Mouse (Mus musculus) right cerebral cortex, postnatal 36 days (tissue): ENCODE measurements around the gene Tmem189.
"Not testable (repeated sequence)": the region's sequence is repeated elsewhere in the genome, so short reads cannot be mapped to it uniquely, and the experiment has no call there.

Experiments used
- DNase-seq, 2 experiments: peaks; one replicate each; pipeline ENCODE4 v3.0.0; 2022; ENCODE audit warnings: low spot score in 2 of 2, mixed read lengths in 1 of 2

Gene Tmem189

DNA sequence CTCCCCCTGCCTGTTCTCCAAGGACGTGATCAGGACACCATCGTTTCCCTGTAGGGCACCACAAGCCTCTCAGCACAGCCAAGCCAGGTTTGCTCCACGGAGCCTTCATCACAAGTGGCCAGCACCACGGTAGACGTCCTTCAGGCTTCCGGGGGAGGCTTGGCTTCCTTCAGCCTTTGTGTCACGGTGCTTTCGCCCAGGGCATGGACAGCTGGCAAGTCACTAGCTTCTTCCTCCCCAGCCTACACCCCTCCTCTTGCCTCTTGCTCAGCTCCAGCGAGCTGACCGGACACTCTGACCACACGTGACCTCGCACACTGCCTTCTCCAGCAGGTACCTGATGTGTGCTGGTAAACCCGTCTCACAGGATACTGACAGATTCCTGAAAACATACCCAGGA, 67.3 kb downstream of the Tmem189 start:
- no peak for DNase-seq

GRCm38 (mm10) chr2:167621255-167622087, 68.2 kb downstream of the Tmem189 start:
- no peak for DNase-seq

DNA sequence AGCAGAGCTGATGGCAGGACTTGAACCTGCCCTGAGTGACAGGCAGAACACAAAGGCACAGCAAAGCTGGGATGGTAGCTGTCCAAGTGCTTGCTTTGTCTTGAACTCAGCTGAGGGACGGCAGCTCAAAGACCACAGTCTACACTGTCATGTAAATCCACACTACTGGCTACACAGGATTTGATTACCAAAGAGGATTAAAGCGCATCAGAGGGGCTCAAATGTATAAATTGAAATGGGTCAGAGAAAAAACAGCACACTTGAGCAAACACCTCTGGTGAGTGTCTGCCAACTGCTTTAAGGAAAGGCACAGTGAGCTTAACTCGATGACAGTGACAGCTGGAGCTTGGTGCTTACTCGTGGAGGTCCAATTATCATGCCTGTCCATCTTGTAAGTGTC, 72.2 kb downstream of the Tmem189 start:
- no peak for DNase-seq

DNA sequence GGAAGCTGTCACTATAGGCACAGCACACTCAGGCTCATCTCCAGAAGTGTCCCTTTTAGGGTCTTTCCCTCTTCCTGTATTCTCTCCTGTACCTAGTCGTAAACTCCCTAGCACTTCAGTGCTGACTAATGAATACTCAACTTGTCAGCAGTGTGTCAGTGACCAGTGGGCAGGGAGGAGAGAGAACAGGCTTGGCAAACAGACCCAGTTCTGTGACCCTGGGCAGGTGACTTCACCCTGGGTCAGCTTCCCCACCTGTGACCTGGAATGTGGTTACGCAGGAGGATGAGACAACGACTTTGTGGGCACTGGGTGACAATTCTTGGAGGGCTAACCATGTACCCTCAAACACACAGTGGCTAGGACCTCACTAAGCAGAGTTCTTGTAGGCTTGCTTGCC, 72.6 kb downstream of the Tmem189 start:
- DNase-seq: no peak

DNA sequence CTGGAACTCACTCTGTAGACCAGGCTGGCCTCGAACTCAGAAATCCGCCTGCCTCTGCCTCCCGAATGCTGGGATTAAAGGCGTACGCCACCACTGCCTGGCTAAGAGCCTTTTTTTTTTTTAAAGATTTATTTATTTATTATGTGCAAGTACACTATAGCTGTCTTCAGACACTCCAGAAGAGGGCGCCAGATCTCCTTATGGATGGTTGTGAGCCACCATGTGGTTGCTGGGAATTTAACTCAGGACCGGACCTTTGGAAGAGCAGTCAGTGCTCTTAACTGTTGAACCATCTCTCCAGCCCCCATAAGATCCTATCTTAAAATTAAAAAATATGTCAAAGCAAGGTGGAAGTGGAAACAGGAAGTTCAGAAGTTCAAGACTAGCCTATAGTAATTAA, 76.3 kb downstream of the Tmem189 start:
- DNase-seq: not testable (repeated sequence)

DNA sequence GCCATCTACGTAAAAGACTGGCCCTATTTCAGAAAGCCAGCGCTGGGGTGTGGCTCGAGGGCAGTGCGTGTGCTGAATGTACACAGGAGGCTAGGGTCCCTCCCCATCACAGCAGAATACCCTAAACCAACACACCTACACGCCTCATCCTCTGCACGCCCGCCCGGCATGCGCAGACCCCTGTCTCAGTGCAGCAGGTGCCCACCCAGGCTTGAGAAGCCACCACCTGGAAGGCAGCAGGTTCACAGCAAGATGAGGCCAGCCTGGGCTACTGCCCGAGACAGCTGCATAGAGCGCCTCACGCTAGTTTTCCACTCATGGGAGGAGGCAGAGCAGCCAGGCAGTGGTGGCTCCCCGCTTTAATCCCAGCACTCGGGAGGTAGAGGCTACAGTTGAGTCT, 77.5 kb downstream of the Tmem189 start:
- DNase-seq: no peak

DNA sequence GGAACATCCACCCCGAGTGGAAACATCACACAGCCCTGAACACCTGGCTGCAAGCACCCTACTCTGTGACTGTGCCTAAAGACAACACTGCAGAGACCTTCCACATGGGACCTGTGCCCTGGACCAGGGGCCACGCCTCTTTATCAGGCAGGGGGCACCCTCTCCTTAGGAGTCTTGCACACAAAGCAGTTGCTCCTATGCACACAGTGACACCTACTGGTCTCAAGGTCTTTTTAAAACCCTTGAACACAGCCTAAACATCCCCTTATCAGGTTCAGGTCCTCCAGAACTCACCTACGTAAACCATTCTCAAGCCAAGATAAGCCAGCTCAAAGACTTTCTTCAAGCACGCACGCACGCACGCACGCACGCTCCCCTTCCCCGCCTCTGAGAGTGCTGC, 78.3 kb downstream of the Tmem189 start:
- no peak for DNase-seq

GRCm38 (mm10) chr2:167606745-167607123, 82.9 kb downstream of the Tmem189 start:
- DNase-seq: no peak

GRCm38 (mm10) chr2:167605817-167606744, 83.5 kb downstream of the Tmem189 start:
- no peak for DNase-seq

GRCm38 (mm10) chr2:167605178-167605794, 84.3 kb downstream of the Tmem189 start:
- DNase-seq: peak; percentile 73 to 79

- no peak for DNase-seq
These were observed 86.6 kb downstream of the Tmem189 start for GRCm38 (mm10) chr2:167602978-167603377.

DNA sequence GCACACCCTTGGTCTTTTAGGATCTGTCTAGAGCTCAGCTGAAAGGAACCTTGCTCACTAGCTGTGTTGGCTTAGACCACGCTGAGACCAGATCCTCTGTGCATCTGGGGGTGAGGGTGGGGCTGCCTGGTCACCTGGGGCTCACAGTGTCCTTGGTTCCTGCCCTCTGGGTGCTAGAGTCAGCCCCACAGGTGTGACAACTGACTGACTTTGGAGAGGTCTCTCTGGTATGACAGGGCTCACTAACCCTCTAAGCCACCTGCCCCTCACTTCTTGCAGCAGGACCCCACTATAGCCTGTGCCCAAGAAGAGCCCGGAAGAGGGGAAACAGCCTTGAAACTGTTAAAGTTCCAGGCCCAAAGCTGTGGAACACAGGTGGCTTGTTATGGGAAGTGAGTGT, 87.3 kb downstream of the Tmem189 start:
- no peak for DNase-seq

- DNase-seq: no peak
These were observed 89.1 kb downstream of the Tmem189 start for GRCm38 (mm10) chr2:167600481-167600995.

GRCm38 (mm10) chr2:167599917-167600316, 89.7 kb downstream of the Tmem189 start:
- DNase-seq: no peak

GRCm38 (mm10) chr2:167599195-167599594, 90.4 kb downstream of the Tmem189 start:
- no peak for DNase-seq

DNA sequence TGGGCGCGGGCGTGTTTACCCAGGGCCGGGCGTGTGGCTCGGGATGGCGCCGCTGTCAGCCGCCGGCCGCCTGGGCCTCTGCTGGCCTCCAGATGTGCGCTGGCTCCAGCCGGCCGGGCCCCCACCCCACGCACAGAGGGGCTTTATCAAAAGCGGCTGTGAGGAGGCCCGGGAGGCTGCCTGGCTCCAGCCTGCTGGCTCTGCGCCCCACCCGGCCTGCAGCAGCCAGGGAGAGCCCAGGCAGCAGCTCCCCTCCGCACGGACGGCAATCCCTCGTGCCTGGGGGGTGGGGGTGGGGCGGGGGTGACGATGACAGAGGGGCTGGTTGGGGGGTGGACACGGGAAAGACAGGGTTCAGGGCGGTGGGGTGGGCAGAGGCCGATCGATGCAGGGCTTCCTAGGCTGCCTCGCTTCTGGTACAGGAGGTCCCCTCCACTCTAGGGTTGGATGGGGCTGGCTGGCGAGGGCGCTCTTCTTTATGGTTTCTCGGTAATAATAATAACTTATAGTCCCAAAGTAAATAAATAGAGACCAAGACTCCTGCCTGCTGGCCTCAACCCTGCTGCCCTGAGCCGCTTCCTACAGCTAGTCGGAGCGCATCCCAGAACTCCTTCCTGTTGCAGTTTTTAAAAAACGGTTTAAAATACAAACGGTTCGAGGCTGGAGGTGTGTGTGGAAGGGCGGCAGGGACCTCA, 92.0 kb downstream of the Tmem189 start:
- DNase-seq: no peak

DNA sequence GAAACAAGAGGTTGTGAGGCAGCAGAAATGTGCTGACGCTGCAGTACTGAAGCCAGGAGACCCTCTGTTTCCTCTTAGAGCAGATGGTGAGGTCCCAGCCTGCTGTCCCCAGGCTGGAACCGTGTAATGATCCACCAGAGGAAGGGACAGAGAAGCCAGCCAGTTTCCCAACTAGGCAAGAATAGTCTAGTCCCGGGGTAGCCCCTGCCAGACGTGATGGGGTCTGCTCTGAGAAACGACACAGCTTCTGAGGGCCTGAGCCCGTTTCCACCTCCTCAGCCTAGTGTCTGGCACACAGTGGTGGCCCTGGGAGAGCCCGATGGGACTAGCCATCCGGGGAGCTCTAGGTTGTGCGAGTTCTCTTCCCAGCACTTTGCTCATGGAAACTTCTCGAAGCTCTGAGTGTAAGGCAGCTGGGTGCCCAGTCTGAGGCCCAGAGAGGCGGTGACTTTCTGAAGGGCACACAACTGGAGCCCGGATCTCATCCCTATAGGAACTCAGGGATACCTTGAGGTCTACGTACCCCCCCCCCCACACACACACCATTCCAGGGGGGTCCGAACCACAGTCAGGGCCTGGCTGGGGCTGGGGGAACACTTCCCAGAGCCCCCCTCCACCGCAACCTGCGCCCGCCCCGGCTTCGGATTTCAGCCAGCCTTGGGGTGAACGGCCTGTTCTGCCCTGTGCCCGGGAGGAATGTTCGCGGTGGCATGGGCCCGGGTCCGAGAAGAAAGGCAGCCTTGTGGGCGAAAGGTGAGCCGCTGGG, 92.7 kb downstream of the Tmem189 start:
- no peak for DNase-seq

DNA sequence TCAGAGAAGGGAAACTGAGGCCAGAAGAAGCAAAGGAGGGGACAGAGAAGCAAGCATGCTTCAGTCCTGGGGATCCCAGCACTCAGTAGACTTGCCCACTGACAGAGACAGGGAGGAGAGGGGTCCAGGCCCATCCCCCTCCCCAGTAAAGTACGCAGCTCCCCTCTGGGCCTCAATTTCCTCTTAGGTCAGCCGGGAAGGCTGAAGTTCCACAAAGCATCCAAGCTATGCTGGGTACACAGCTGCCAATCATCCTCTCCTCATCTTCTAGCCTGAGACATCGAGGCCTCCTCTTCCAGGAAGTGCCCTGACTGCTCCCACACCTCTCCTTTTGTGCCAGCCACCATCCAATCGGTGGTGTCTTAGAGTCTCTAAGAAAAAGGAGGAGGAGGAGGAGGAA, 93.4 kb downstream of the Tmem189 start:
- no peak for DNase-seq

- no peak for DNase-seq
These were observed 93.9 kb downstream of the Tmem189 start for GRCm38 (mm10) chr2:167595761-167596171.

DNA sequence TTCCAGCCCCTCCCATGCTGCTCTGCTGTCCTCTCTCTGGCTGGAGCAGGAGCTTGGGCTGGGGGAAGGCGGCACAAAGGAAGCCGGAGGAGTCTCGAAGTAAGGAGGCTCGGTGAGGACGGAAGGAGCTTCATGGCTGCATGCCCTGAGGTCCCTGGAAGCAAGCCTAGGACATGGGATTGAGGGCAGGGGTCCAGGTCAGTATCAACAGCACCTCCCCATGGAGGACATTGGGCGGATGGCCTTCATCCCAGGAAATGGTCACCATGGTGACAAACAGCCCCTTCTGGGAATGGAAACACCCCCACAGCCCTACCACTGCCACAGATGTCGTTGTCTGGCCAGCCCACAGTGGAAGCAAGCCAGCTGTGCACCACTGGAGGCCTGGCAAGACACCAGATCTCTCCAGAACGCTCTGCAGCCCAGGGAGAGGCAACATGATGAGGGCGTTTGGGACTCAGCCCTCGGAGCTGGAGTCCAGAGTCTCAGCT, 95.1 kb downstream of the Tmem189 start:
- peak; percentile 35 to 43 for DNase-seq
